Mouse (Mus musculus): Measurements from ENCODE around the gene Sfrp5.

DNA sequence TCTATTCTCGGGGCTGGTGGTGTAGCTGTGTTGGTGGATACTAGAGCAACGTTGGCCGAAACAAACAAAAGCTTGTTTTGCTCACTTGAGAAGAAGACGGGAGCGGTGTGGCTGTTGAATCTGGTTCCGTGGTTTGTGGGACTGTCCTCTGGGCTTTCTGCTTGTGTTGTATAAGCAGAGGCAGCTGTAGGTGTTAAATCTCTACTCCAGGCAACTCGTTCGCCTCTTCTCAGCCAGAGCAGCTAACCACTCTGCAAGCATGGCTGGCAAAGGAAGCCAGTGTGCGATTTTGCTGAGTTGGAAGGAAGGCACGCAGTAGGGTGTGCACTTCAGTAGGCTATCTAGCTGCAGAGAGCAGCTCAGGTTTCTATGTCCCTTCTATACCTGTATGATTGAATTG is 24.4 kb upstream of the Sfrp5 start:
- TF ChIP-seq CTCF (IDR thresholded peaks at IDR 0.05) (no peak), POLR2A (IDR thresholded peaks at IDR 0.05; ENCODE audit: insufficient read depth, low read depth, low read length) (no peak)
